In genomic region chr2:17741555-17741954, GRCm38 (mm10) we compare ENCODE assay signal across 8 mouse cellular contexts. TPM values are rescaled to one million over a fixed set of nuclear protein-coding genes. Genes with fewer than 3 reads are reported as not detected.
DNase-seq lines count a peak whose midpoint lies in the region; ATAC-seq and TF ChIP-seq lines count a peak whose summit lies in the region.

No protein-coding gene starts in this region.

- ATAC-seq in activated CD4-positive, CD25-positive, alpha-beta regulatory T cell, adult 4 months = peak; percentile 93
- no peak for ATAC-seq in heart, embryonic 16.5 days (replicated peaks; ENCODE audit: extremely low read depth, insufficient read depth, low FRiP score)
- peak; percentile 62 for ATAC-seq in megakaryocyte, adult 5-6 weeks (ENCODE audit: poor library complexity, severe bottlenecking)
- no peak for ATAC-seq in megakaryocyte-erythroid progenitor cell, adult 5-6 weeks (replicated peaks; ENCODE audit: low FRiP score, low TSS enrichment, poor library complexity, severe bottlenecking)

- peak overlapping the region; percentile 45 for H3K4me3 ChIP-seq in left cerebral cortex, adult 2 months
- H3K4me3 ChIP-seq in heart, embryonic 16.5 days (ENCODE audit: low read length) = peak overlapping the region; percentile 51

- peaks cover 6% of the 10 kb centered on the region for H3K4me1 ChIP-seq in heart, embryonic 16.5 days (ENCODE audit: control insufficient read depth, insufficient read depth, low read length)

- peak in 1 of 2 experiments; percentile 20 for DNase-seq in left cerebral cortex, adult 2 months (ENCODE audit: extremely low spot score in 1 of 2, low spot score in 2 of 2)
- no peak for DNase-seq in left cerebral cortex, postnatal 10 days (ENCODE audit: extremely low spot score in 1 of 2, low spot score in 2 of 2)
- no peak for DNase-seq in frontal cortex, postnatal 25 days (ENCODE audit: low spot score in 2 of 2)
- DNase-seq in kidney, adult 9 months = no peak

- WGBS in heart, embryonic 16.5 days = 3% methylated on average over 16 of the region's 16 CpGs

- no peak for TF ChIP-seq CTCF in left cerebral cortex, adult 2 months (IDR thresholded peaks at IDR 0.05)

- peak overlapping the region; percentile 74 for H3K4me2 ChIP-seq in heart, embryonic 16.5 days (ENCODE audit: low read depth, low read length)

- H3K36me3 ChIP-seq in heart, embryonic 16.5 days (ENCODE audit: control insufficient read depth, insufficient read depth) = no peaks in the 10 kb centered on the region

- peak overlapping the region; percentile 42 for H3K9ac ChIP-seq in heart, embryonic 16.5 days (ENCODE audit: low read length)

- H3K27me3 ChIP-seq in heart, embryonic 16.5 days (ENCODE audit: control insufficient read depth, insufficient read depth, low read length) = no peaks in the 10 kb centered on the region

- peak overlapping the region; percentile 70; the same call in 1 of the 2 replicates for H3K27ac ChIP-seq in left cerebral cortex, adult 2 months
- no peak overlapping the region for H3K27ac ChIP-seq in heart, embryonic 16.5 days (ENCODE audit: low read length)

- H3K9me3 ChIP-seq in heart, embryonic 16.5 days (replicated peaks; ENCODE audit: control insufficient read depth, low read length) = no peaks in the 10 kb centered on the region

- intact Hi-C loops in left cerebral cortex, adult 2 months (cut with DNase I) = no loop called here
- intact Hi-C loops in left cerebral cortex, postnatal 10 days (cut with DNase I) = no loop called here

RNA-seq across cellular contexts. Expression of gene Nebl, which starts 10.3 kb away (rescaled TPM):
- 10 to 100 TPM; 80.3 to 80.9 TPM for total RNA-seq in left cerebral cortex, adult 2 months (2021)
- 10 to 100 TPM; 55.1 to 59.2 TPM for total RNA-seq in left cerebral cortex, postnatal 10 days (2021)
- polyA plus RNA-seq in activated CD4-positive, CD25-positive, alpha-beta regulatory T cell, adult 4 months (2017; shearing (Covaris generic)) = 1 to 10 TPM; 6.0 to 8.3 TPM
- 248 and 258 TPM in 2 replicates for polyA plus RNA-seq in heart, embryonic 16.5 days (2015; fragmentation: Nextera tagmentation; extraction: Ambion mirVana)
- total RNA-seq in megakaryocyte, adult 5-6 weeks (2015) = 0.13 and 0.25 TPM in 2 replicates
- total RNA-seq in megakaryocyte, adult 5-6 weeks (2017) = 0.08 and 0.18 TPM in 2 replicates
- total RNA-seq in megakaryocyte-erythroid progenitor cell, adult 5-6 weeks (2014; fragmentation: Nextera tagmentation) = 0.28 TPM in 1 of 2 replicates, not detected in the other
- 0.30 TPM in 1 of 2 replicates, not detected in the other for total RNA-seq in megakaryocyte-erythroid progenitor cell, adult 5-6 weeks (2017)

Comparison
In these comparisons a context has a peak if more than half of its experiments do, and no peak if none do; other contexts are left out.
1. ATAC-seq: peak in activated CD4-positive, CD25-positive, alpha-beta regulatory T cell, adult 4 months (single experiment) and megakaryocyte, adult 5-6 weeks (single experiment); none in heart, embryonic 16.5 days (single experiment) and megakaryocyte-erythroid progenitor cell, adult 5-6 weeks (single experiment).
2. RNA of gene Nebl, which starts 10.3 kb away (total RNA-seq): 80.3 to 80.9 TPM in left cerebral cortex, adult 2 months and 55.1 to 59.2 TPM in left cerebral cortex, postnatal 10 days; 0.28 to 0.30 TPM in megakaryocyte-erythroid progenitor cell, adult 5-6 weeks and 0.08 to 0.25 TPM in megakaryocyte, adult 5-6 weeks; every median in the first group is over 10 times any median in the second.